Mouse (Mus musculus): ENCODE data around the gene Slc9a8. TPM values are rescaled to one million over a fixed set of nuclear protein-coding genes. Genes with fewer than 3 reads are reported as not detected.
"Not testable (repeated sequence)": the region's sequence is repeated elsewhere in the genome, so short reads cannot be mapped to it uniquely, and the experiment has no call there.

Slc9a8 gene
- polyA plus RNA-seq, 1 experiment from 2014 or later = 9.3 TPM

DNA sequence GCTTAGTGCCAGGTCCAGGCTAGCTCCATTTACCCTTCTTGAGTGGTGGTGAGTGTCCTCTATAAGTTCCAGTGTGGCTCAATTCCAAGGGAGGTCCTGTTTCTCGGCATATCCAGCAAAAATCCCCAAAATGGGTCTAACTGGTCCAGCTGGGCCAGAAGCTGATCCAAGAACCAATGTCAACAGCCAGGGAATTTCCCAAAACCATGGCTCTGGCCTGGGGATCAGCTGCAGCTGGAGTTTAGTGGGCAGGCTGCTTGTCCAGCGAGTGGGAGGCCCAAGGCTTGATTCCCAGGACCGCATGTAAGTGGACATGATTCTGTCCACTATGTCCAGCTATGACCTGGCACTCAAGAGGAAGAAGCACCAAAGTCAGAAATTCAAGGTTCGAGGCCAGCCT lies 35.1 kb upstream of the Slc9a8 start:
- Histone ChIP-seq H3K36me3 (replicated peaks; ENCODE audit: insufficient read depth, low read length) (no peaks in the 10 kb centered on the region), H3K9ac (replicated peaks) (no peak overlapping the region), H3K27ac (ENCODE audit: low read depth) (no peak overlapping the region), H3K4me1 (ENCODE audit: insufficient read depth) (peaks cover 21% of the 10 kb centered on the region), H3K27me3 (ENCODE audit: insufficient read depth, low read length) (no peaks in the 10 kb centered on the region), H3K9me3 (ENCODE audit: low read length) (no peaks in the 10 kb centered on the region), H3K4me3 (ENCODE audit: low read depth, low read length) (no peak overlapping the region), H3K4me2 (ENCODE audit: low read depth, low read length) (no peak overlapping the region)
- no peak for DNase-seq
- no peak for TF ChIP-seq EP300 (IDR thresholded peaks at IDR 0.05; ENCODE audit: low read depth)
- no peak for TF ChIP-seq CTCF (IDR thresholded peaks at IDR 0.05; ENCODE audit: low read depth)
- WGBS (ENCODE audit: insufficient replicate concordance) = 71% methylated on average over 4 of the region's 4 CpGs
- no peak for ATAC-seq

DNA sequence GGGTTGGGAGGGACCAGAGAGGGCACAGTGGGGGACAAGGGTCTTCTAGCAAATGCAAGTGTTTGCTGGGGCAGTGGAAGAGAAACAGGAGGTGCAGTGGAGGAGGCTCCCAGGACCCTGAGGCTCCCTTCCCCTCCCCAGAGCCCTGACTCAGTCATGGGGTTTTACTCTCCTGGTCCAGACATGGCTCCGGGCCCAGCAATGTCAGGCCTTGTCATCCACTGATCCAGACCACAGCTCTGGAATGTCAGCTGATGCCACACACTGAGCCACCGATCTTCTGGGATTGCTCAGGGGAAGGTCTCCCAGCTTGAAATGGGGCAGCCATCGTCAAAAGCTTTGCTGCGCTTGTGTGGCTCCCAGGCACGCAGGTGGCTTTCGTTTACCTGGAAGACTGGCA lies 34.5 kb upstream of the Slc9a8 start:
- Histone ChIP-seq H3K9me3 (ENCODE audit: low read length) (no peaks in the 10 kb centered on the region), H3K4me2 (ENCODE audit: low read depth, low read length) (no peak overlapping the region), H3K36me3 (replicated peaks; ENCODE audit: insufficient read depth, low read length) (no peaks in the 10 kb centered on the region), H3K4me1 (ENCODE audit: insufficient read depth) (peaks cover 16% of the 10 kb centered on the region), H3K9ac (replicated peaks) (no peak overlapping the region), H3K4me3 (ENCODE audit: low read depth, low read length) (no peak overlapping the region), H3K27ac (ENCODE audit: low read depth) (no peak overlapping the region), H3K27me3 (ENCODE audit: insufficient read depth, low read length) (no peaks in the 10 kb centered on the region)
- DNase-seq (no peak), ATAC-seq (no peak)
- no peak for TF ChIP-seq EP300 (IDR thresholded peaks at IDR 0.05; ENCODE audit: low read depth)
- no peak for TF ChIP-seq CTCF (IDR thresholded peaks at IDR 0.05; ENCODE audit: low read depth)
- 78% methylated on average over 6 of the region's 6 CpGs for WGBS (ENCODE audit: insufficient replicate concordance)

DNA sequence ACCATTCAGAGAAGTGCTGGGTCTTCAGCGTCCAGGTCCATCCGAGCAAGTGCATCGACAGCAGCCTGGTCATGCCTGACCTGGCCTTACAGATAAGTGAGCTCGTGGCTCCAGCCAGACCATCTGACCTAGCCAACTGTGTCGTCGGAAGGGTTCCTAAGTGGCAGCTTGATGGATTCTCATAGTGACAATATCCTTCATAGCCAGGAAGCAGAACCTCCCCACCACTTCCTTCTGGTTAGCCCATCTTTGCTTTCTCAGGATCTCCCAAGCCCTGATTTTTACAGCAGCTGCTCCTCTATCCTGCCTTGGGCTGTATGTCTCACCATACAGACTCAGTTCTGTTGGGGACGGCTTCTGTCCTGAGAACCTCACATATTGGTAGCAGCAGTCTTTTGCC lies 27.1 kb upstream of the Slc9a8 start:
- Histone ChIP-seq H3K4me3 (ENCODE audit: low read depth, low read length) (no peak overlapping the region), H3K9ac (replicated peaks) (no peak overlapping the region), H3K4me2 (ENCODE audit: low read depth, low read length) (no peak overlapping the region), H3K4me1 (ENCODE audit: insufficient read depth) (no peaks in the 10 kb centered on the region), H3K27me3 (ENCODE audit: insufficient read depth, low read length) (no peaks in the 10 kb centered on the region), H3K36me3 (replicated peaks; ENCODE audit: insufficient read depth, low read length) (no peaks in the 10 kb centered on the region), H3K9me3 (ENCODE audit: low read length) (no peaks in the 10 kb centered on the region), H3K27ac (ENCODE audit: low read depth) (no peak overlapping the region)
- TF ChIP-seq EP300 (IDR thresholded peaks at IDR 0.05; ENCODE audit: low read depth) (no peak), CTCF (IDR thresholded peaks at IDR 0.05; ENCODE audit: low read depth) (no peak)
- ATAC-seq (no peak), DNase-seq (no peak)
- 21% methylated on average over 7 of the region's 7 CpGs for WGBS (ENCODE audit: insufficient replicate concordance)

DNA sequence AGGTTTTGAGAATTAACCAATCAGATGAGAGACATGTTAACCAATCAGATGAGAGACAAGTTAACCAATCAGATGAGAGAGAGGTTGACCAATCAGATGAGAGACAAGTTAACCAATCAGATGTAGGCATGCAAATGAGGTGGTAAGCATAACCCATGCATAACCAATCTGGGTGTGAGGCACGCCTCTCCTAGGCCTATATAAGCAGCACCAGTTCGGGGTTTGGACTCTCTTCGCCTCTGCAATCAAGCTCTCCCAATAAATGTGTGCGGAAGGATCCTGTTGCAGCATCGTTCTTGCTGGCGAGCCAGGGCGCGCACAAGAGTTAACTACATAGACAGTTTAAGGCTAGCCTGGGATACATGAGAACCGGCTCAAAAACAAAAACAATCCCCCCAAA lies 25.1 kb upstream of the Slc9a8 start:
- H3K27ac ChIP-seq (ENCODE audit: low read depth) = not testable (repeated sequence)
- WGBS (ENCODE audit: insufficient replicate concordance) = 94% methylated on average over 9 of the region's 9 CpGs

DNA sequence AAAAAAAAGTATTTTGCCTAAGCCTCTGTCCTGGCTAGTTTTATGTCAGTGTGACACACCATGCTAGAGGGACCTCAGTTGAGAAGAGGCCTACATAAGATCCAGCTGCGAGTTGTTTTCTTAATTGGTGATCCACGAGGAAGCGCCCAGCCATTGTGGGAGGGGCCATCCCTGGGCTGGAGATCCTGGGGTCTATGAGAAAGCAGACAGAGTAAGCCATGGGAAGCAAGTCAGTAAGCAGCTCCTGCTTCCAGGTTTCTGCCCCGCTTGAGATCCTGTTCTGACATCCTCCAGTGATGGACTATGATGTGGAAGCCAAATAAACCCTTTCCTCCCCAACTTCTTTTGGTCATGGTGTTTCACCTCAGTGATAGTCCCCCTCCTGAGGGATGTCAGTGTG lies 22.5 kb upstream of the Slc9a8 start:
- Histone ChIP-seq H3K9me3 (ENCODE audit: low read length) (no peaks in the 10 kb centered on the region), H3K4me3 (ENCODE audit: low read depth, low read length) (no peak overlapping the region), H3K27ac (ENCODE audit: low read depth) (no peak overlapping the region), H3K4me2 (ENCODE audit: low read depth, low read length) (no peak overlapping the region), H3K36me3 (replicated peaks; ENCODE audit: insufficient read depth, low read length) (no peaks in the 10 kb centered on the region), H3K4me1 (ENCODE audit: insufficient read depth) (no peaks in the 10 kb centered on the region), H3K27me3 (ENCODE audit: insufficient read depth, low read length) (no peaks in the 10 kb centered on the region), H3K9ac (replicated peaks) (no peak overlapping the region)
- ATAC-seq (no peak), DNase-seq (no peak)
- TF ChIP-seq CTCF (IDR thresholded peaks at IDR 0.05; ENCODE audit: low read depth) (no peak), EP300 (IDR thresholded peaks at IDR 0.05; ENCODE audit: low read depth) (no peak)
- 74% methylated on average over 4 of the region's 4 CpGs for WGBS (ENCODE audit: insufficient replicate concordance)

More for the DNA sequence above, 25.1 kb upstream of the Slc9a8 start:
- not testable (repeated sequence) for H3K27me3 ChIP-seq (ENCODE audit: insufficient read depth, low read length); H3K4me2 ChIP-seq (ENCODE audit: low read depth, low read length); H3K4me1 ChIP-seq (ENCODE audit: insufficient read depth); H3K9ac ChIP-seq (replicated peaks); H3K36me3 ChIP-seq (replicated peaks; ENCODE audit: insufficient read depth, low read length); H3K4me3 ChIP-seq (ENCODE audit: low read depth, low read length); DNase-seq; H3K9me3 ChIP-seq (ENCODE audit: low read length); ATAC-seq

DNA sequence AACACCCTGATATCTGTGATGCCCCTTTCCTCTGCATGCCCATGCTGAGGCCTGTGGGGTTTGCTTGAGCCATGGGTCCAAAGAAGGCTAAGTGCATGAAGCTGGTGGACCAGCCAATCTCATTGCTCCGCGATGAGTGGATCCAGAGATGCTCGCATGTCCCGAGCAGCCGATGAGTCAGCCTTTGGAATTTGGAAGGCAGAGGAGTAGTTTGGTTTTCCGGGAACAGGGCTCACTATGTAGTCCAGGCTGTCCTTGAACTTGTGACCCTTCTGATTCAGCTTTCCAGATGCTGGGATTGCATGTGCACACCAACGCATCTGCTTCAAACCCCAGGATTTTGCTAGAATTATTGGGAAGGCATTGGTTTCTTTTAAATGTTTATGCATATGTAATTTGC lies 21.9 kb upstream of the Slc9a8 start:
- 66% methylated on average over 7 of the region's 7 CpGs for WGBS (ENCODE audit: insufficient replicate concordance)
- Histone ChIP-seq H3K27me3 (ENCODE audit: insufficient read depth, low read length) (no peaks in the 10 kb centered on the region), H3K36me3 (replicated peaks; ENCODE audit: insufficient read depth, low read length) (no peaks in the 10 kb centered on the region), H3K4me2 (ENCODE audit: low read depth, low read length) (no peak overlapping the region), H3K27ac (ENCODE audit: low read depth) (no peak overlapping the region), H3K9ac (replicated peaks) (no peak overlapping the region), H3K4me1 (ENCODE audit: insufficient read depth) (no peaks in the 10 kb centered on the region), H3K4me3 (ENCODE audit: low read depth, low read length) (no peak overlapping the region), H3K9me3 (ENCODE audit: low read length) (no peaks in the 10 kb centered on the region)
- DNase-seq (no peak), ATAC-seq (no peak)
- TF ChIP-seq EP300 (IDR thresholded peaks at IDR 0.05; ENCODE audit: low read depth) (no peak), CTCF (IDR thresholded peaks at IDR 0.05; ENCODE audit: low read depth) (no peak)

DNA sequence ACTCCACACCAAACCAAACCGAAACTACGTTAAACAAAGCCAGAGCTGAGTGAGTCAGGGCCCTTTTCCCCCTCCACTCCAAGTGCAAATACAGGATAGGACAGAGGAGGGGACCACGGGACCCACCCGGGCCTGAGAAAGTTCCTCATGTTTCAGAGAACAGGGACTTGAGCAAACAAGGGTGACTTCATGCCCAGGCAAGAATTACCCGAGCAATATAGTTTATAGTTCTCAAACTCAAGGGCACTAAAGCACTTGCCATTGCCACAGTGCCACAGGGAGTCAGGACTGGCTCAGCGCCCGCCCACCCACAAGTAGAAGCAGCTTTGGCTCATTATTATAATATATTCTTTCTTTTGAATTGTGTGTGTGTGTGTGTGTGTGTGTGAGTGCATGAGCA lies 18.4 kb upstream of the Slc9a8 start:
- no peak overlapping the region for H3K4me2 ChIP-seq (ENCODE audit: low read depth, low read length)
- no peak for TF ChIP-seq CTCF (IDR thresholded peaks at IDR 0.05; ENCODE audit: low read depth)
- TF ChIP-seq EP300 (IDR thresholded peaks at IDR 0.05; ENCODE audit: low read depth) = no peak
- DNase-seq (no peak), ATAC-seq (no peak)
- H3K36me3 ChIP-seq (replicated peaks; ENCODE audit: insufficient read depth, low read length) = no peaks in the 10 kb centered on the region
- no peaks in the 10 kb centered on the region for H3K27me3 ChIP-seq (ENCODE audit: insufficient read depth, low read length)
- no peaks in the 10 kb centered on the region for H3K4me1 ChIP-seq (ENCODE audit: insufficient read depth)
- H3K4me3 ChIP-seq (ENCODE audit: low read depth, low read length) = no peak overlapping the region
- 57% methylated on average over 7 of the region's 7 CpGs for WGBS (ENCODE audit: insufficient replicate concordance)
- H3K9ac ChIP-seq (replicated peaks) = no peak overlapping the region
- no peak overlapping the region for H3K27ac ChIP-seq (ENCODE audit: low read depth)
- H3K9me3 ChIP-seq (ENCODE audit: low read length) = no peaks in the 10 kb centered on the region

All from liver, postnatal 0 days (tissue).